Mouse (Mus musculus) testis, postnatal 10 days (tissue): ENCODE measurements around the gene Zbtb25.

Source experiments
- DNase-seq: peaks from one replicate; pipeline ENCODE4 v3.0.0; 2021; ENCODE audit warnings: low spot score

The Zbtb25 gene

GRCm38 (mm10) chr12:76369206-76369977, at the start of gene Zbtb25:
Gene Zbtb25, minus strand, starts transcription at chr12:76369602.
- DNase-seq, result peak; percentile 88

DNA sequence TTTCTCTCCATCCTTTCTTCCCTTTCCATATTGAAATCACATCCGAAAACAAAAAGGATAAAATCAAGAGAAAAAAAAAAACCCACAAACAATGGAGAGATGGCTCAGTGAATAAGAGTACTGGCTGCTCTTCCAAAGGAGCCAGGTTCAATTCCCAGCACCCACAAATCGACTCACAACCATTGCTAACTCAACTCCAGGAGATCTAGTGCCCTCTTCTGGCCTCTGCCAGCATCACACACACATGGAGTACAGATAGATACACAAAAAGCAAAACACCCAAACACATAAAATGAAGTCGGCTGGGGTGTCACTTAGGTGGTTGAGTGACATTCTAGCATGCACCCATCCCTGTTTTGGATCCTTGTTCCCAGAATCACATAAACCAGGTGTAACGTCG, 48.9 kb upstream of the Zbtb25 start:
- DNase-seq, result no peak

DNA sequence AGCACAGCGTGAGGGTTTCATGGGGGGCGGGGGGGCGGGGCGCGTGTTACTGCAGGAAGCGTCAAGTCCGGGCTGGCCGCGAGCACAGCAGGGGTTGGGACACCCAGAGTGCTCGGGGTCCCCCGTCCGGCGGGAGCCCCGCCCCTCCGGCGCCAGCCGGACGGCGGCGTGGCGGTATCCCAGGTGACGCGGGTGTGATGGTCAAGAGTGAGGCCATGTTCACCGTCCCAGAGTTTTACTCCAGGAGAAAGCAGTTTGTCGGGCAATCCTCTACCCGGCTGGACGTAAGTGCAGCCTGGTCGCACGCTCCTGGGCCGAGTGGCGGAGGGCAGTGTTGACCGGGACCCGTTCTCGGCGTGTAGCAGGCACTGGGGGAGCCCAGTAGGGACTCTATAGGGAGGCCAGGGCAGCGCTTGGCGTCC, 48.0 kb upstream of the Zbtb25 start, which contains the start of gene Ppp1r36:
Ppp1r36 (plus strand) TSS at position 106 of the 422 bp plus-strand sequence.
- peak; percentile 54 for DNase-seq

DNA sequence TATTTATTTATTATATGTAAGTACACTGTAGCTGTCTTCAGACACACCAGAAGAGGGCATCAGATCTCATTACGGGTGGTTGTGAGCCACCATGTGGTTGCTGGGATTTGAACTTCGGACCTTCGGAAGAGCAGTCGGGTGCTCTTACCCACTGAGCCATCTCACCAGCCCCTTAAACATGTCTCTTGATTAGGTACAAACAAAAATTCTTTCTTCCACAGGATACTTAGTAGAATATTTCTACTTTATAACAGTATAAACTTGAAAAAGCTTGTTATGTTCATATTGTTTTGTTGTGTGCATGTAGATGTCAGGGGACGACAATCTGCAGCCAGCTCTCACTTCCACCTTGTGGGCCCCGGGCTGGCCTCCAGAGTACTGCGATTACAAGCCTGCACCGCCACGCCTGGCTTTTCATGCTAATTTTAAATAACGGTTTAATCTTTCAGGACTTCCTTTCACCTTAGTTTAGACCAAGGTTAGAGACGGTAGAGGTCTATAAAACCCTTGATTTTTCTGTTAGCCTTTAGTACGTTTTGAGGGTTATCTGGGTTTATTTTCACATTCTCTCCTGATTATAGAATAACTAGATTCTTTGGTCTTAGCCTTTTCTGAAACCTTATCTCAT, 46.1 kb upstream of the Zbtb25 start:
- no peak for DNase-seq

DNA sequence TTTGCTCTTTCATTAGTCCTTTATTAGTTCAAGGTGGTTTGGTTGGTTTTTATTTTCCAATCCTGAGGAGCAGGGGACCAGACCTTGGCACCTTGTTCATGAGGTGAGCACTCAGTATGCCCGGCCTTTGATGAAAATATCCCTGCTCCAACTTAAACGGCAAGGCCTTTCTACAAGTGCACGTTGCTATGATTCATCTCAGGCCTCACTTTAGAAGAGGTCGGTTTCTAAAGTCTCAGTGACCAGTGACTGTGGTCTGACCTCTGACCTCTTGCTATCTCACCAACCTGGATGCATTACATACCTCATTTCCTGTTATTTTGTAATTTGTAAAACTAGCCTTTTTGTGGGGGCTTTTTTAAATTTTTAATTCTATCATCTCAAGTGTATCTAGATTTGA, 39.8 kb upstream of the Zbtb25 start:
- no peak for DNase-seq

GRCm38 (mm10) chr12:76407184-76407583, 37.8 kb upstream of the Zbtb25 start:
- DNase-seq, result no peak

DNA sequence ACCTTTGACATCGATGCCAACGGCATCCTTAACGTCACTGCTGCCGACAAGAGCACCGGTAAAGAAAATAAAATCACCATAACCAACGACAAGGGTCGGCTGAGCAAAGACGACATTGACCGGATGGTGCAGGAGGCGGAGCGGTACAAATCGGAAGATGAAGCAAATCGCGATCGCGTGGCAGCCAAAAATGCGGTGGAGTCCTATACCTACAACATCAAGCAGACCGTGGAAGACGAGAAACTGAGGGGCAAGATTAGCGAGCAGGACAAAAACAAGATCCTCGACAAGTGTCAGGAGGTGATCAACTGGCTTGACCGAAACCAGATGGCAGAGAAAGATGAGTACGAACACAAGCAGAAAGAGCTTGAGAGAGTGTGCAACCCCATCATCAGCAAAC, 36.6 kb upstream of the Zbtb25 start:
- no peak for DNase-seq

DNA sequence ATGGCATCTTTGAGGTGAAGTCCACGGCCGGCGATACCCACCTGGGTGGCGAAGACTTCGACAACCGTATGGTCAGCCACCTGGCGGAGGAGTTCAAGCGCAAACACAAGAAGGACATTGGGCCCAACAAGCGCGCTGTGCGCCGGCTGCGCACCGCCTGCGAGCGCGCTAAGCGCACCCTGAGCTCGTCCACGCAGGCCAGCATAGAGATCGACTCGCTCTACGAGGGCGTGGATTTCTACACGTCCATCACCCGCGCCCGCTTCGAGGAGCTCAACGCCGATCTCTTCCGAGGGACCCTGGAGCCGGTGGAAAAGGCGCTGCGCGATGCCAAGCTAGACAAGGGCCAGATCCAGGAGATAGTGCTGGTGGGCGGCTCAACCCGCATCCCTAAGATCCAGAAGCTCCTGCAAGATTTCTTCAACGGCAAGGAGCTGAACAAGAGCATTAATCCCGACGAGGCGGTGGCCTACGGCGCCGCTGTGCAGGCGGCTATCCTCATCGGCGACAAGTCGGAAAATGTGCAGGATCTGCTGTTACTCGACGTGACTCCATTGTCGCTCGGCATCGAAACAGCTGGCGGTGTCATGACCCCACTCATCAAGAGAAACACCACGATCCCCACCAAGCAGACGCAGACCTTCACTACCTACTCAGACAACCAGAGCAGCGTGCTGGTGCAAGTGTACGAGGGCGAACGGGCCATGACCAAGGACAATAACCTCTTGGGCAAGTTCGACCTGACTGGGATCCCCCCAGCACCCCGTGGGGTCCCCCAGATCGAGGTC, 36.0 kb upstream of the Zbtb25 start:
- peak; percentile 59 for DNase-seq

GRCm38 (mm10) chr12:76404836-76405182, 35.4 kb upstream of the Zbtb25 start:
- no peak for DNase-seq

DNA sequence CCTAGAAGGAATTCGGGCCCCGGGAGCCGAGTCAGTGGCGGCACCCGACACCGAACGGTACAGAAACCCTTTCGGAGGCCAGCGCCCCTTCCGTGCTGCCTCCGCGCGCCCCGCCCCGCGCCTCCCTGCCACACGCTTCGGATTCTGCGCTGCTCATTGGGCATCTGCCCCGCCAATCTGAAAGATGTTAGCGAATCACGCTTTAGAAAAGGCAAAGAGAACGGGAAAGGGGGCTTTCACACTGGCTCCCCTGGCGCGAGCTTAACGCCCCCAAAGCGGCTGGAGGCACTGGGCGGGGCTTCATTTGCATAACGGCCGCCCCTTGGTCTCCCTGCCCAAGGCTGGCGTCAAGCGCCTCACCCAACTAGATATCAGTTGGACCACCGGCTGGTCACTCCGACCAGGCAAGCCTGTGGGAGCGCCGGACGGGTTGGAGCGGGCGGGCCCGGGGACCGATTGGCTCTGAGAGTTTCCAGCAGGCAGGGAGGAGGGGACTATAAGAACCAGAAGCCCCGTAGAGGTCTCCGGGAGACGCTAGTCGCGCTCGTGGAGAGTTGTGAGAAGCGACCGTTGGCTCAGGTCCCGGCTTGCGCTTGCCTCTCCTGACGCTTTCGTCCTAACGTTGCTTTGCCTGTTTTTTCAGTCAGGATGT, 34.6 kb upstream of the Zbtb25 start, which contains the start of gene Hspa2:
Hspa2 (plus strand) TSS at position 291 of the 652 bp plus-strand sequence.
- DNase-seq, result peak; percentile 99

GRCm38 (mm10) chr12:76402991-76403885, 33.8 kb upstream of the Zbtb25 start:
- peak; percentile 95 for DNase-seq

GRCm38 (mm10) chr12:76401674-76402073, 32.3 kb upstream of the Zbtb25 start:
- DNase-seq, result peak; percentile 41

DNA sequence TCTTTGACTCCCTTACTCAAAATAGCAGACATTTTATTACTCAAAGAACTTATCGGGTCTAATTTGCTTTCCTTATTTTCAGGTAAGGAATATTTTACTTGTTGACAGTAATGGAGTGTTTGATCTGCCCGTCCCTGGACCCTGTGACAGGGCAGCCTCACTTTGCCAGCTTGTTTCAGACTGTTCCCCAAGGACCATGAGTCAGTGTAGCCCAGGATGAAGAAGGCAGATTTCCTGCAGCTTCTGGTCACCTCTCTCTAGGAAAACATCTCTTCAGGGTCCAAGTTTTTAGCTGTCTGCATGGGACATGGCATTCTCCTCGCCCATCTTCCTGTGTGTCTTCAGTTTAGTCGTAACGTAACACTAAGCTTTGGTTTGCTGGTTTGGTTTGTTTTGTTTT, 27.9 kb upstream of the Zbtb25 start:
- no peak for DNase-seq

- no peak for DNase-seq
These were observed 23.6 kb upstream of the Zbtb25 start for GRCm38 (mm10) chr12:76392979-76393378.

DNA sequence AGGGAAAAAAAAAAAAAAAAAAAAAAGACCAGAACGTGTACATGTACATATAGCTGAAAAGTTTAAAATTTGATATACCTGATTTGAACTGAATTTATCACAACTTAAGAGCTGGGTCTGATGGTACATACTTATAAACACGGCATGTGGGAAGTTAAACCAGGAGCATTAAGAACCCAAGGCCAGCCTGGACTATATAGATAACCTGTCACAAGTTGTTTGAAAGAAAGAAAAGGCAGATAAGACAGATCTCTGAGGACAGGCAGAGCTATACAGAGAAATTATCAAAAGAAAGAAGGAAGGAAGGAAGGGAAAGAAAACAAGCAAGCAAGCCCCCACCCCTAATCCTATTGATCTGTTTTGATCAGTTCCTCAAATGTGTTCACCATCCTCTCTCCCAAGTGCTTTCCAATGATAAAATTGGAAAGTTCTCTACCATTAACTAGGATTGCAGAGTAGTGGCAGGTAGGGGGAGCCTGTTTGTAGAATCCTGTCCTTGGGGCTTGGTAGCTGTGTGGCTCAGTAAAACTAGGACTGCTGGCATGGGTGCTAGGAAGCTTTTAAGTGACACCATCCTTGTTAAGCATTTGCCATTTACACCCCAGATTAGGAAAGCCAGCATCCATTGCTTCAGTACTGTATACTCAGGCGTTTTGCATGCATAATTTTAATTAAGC, 22.3 kb upstream of the Zbtb25 start:
- DNase-seq, result no peak

- DNase-seq, result no peak
These were observed 19.4 kb upstream of the Zbtb25 start for GRCm38 (mm10) chr12:76388794-76389193.

GRCm38 (mm10) chr12:76385342-76385741, 15.9 kb upstream of the Zbtb25 start:
- no peak for DNase-seq

- no peak for DNase-seq
These were observed 10.7 kb upstream of the Zbtb25 start for GRCm38 (mm10) chr12:76380151-76380550.

- no peak for DNase-seq
These were observed 9.2 kb upstream of the Zbtb25 start for GRCm38 (mm10) chr12:76378556-76378955.

GRCm38 (mm10) chr12:76377726-76378125, 8.3 kb upstream of the Zbtb25 start:
- DNase-seq, result no peak

- DNase-seq, result no peak
These were observed 7.7 kb upstream of the Zbtb25 start for GRCm38 (mm10) chr12:76377059-76377458.
